Mouse (Mus musculus): Measurements from ENCODE around the gene Dffa. TPM values are rescaled to one million over a fixed set of nuclear protein-coding genes. Genes with fewer than 3 reads are reported as not detected.
A peak's percentile ranks its signal among the peaks of the same experiment; 100 is the strongest.

Gene Dffa
- total RNA-seq, 1 experiment, result 15.2 TPM

- in situ Hi-C loops (cut with MboI; ENCODE audit: low sequenced_read_pairs in 2 of 2, unreplicated experiment in 2 of 2), result no loop called here
- peaks cover 8 to 31% of the 10 kb centered on the region in 2 experiments; a peak in 3 of 4 replicates for H3K4me1 ChIP-seq (ENCODE audit: control insufficient read depth in 2 of 2, insufficient read depth in 2 of 2, low read length in 2 of 2, poor library complexity in 1 of 2)
- H3K27ac ChIP-seq (ENCODE audit: insufficient read depth, low read depth, low read length, poor library complexity, severe bottlenecking), result no peak overlapping the region
- no peak for DNase-seq (ENCODE audit: low read depth, low spot score)
- H3K9me3 ChIP-seq (ENCODE audit: control insufficient read depth, insufficient read depth, low read depth, low read length), result no peaks in the 10 kb centered on the region
- peaks cover 53% of the 10 kb centered on the region for H3K36me3 ChIP-seq (ENCODE audit: control insufficient read depth, insufficient read depth, low read length, poor library complexity, severe bottlenecking)
- TF ChIP-seq ZNF384 (IDR thresholded peaks at IDR 0.05; ENCODE audit: low read depth, low read length), result no peak
- TF ChIP-seq CHD2 (IDR thresholded peaks at IDR 0.05; ENCODE audit: low read depth, low read length), result no peak
- TF ChIP-seq MAFK (IDR thresholded peaks at IDR 0.05; ENCODE audit: insufficient read depth, low read depth, low read length), result no peak
- TF ChIP-seq HCFC1 (IDR thresholded peaks at IDR 0.05; ENCODE audit: borderline replicate concordance, insufficient read depth, low read length), result no peak
- TF ChIP-seq ZC3H11A (IDR thresholded peaks at IDR 0.05; ENCODE audit: borderline replicate concordance, low read depth, low read length), result no peak
- no peak overlapping the region for H3K9ac ChIP-seq (ENCODE audit: insufficient read depth, low read depth, low read length, poor library complexity, severe bottlenecking)
- no peak overlapping the region for H3K4me3 ChIP-seq (ENCODE audit: insufficient read depth in 1 of 2, low read depth in 1 of 2, low read length in 2 of 2, poor library complexity in 1 of 2, severe bottlenecking in 1 of 2)
Measured at GRCm38 (mm10) chr4:149159891-149160290, 55.9 kb downstream of the Dffa start.

GRCm38 (mm10) chr4:149161166-149161565, 57.2 kb downstream of the Dffa start:
- Histone ChIP-seq H3K36me3 (ENCODE audit: control insufficient read depth, insufficient read depth, low read length, poor library complexity, severe bottlenecking) (peaks cover 49% of the 10 kb centered on the region), H3K9me3 (ENCODE audit: control insufficient read depth, insufficient read depth, low read depth, low read length) (no peaks in the 10 kb centered on the region), H3K27ac (ENCODE audit: insufficient read depth, low read depth, low read length, poor library complexity, severe bottlenecking) (no peak overlapping the region), H3K9ac (ENCODE audit: insufficient read depth, low read depth, low read length, poor library complexity, severe bottlenecking) (no peak overlapping the region), H3K4me1 (ENCODE audit: control insufficient read depth in 2 of 2, insufficient read depth in 2 of 2, low read length in 2 of 2, poor library complexity in 1 of 2) (peaks cover 12 to 35% of the 10 kb centered on the region in 2 experiments), H3K4me3 (ENCODE audit: insufficient read depth in 1 of 2, low read depth in 1 of 2, low read length in 2 of 2, poor library complexity in 1 of 2, severe bottlenecking in 1 of 2) (no peak overlapping the region)
- no peak for DNase-seq (ENCODE audit: low read depth, low spot score)
- TF ChIP-seq ZNF384 (IDR thresholded peaks at IDR 0.05; ENCODE audit: low read depth, low read length), result no peak
- TF ChIP-seq MAFK (IDR thresholded peaks at IDR 0.05; ENCODE audit: insufficient read depth, low read depth, low read length), result no peak
- no peak for TF ChIP-seq HCFC1 (IDR thresholded peaks at IDR 0.05; ENCODE audit: borderline replicate concordance, insufficient read depth, low read length)
- TF ChIP-seq CHD2 (IDR thresholded peaks at IDR 0.05; ENCODE audit: low read depth, low read length), result no peak
- no peak for TF ChIP-seq ZC3H11A (IDR thresholded peaks at IDR 0.05; ENCODE audit: borderline replicate concordance, low read depth, low read length)
- in situ Hi-C loops (cut with MboI; ENCODE audit: low sequenced_read_pairs in 2 of 2, unreplicated experiment in 2 of 2), result no loop called here

- in situ Hi-C loops (cut with MboI; ENCODE audit: low sequenced_read_pairs in 2 of 2, unreplicated experiment in 2 of 2), result no loop called here
- Histone ChIP-seq H3K4me3 (ENCODE audit: insufficient read depth in 1 of 2, low read depth in 1 of 2, low read length in 2 of 2, poor library complexity in 1 of 2, severe bottlenecking in 1 of 2) (no peak overlapping the region), H3K9ac (ENCODE audit: insufficient read depth, low read depth, low read length, poor library complexity, severe bottlenecking) (no peak overlapping the region), H3K27ac (ENCODE audit: insufficient read depth, low read depth, low read length, poor library complexity, severe bottlenecking) (no peak overlapping the region), H3K4me1 (ENCODE audit: control insufficient read depth in 2 of 2, insufficient read depth in 2 of 2, low read length in 2 of 2, poor library complexity in 1 of 2) (peaks cover 8 to 30% of the 10 kb centered on the region in 2 experiments), H3K9me3 (ENCODE audit: control insufficient read depth, insufficient read depth, low read depth, low read length) (no peaks in the 10 kb centered on the region), H3K36me3 (ENCODE audit: control insufficient read depth, insufficient read depth, low read length, poor library complexity, severe bottlenecking) (peaks cover 33% of the 10 kb centered on the region)
- no peak for DNase-seq (ENCODE audit: low read depth, low spot score)
- TF ChIP-seq ZC3H11A (IDR thresholded peaks at IDR 0.05; ENCODE audit: borderline replicate concordance, low read depth, low read length) (no peak), CHD2 (IDR thresholded peaks at IDR 0.05; ENCODE audit: low read depth, low read length) (no peak), HCFC1 (IDR thresholded peaks at IDR 0.05; ENCODE audit: borderline replicate concordance, insufficient read depth, low read length) (no peak), MAFK (IDR thresholded peaks at IDR 0.05; ENCODE audit: insufficient read depth, low read depth, low read length) (no peak), ZNF384 (IDR thresholded peaks at IDR 0.05; ENCODE audit: low read depth, low read length) (no peak)
Measured at GRCm38 (mm10) chr4:149163196-149163595, 59.2 kb downstream of the Dffa start.

GRCm38 (mm10) chr4:149164150-149164549, 60.2 kb downstream of the Dffa start:
- in situ Hi-C loops (cut with MboI; ENCODE audit: low sequenced_read_pairs in 2 of 2, unreplicated experiment in 2 of 2), result no loop called here
- Histone ChIP-seq H3K36me3 (ENCODE audit: control insufficient read depth, insufficient read depth, low read length, poor library complexity, severe bottlenecking) (peaks cover 25% of the 10 kb centered on the region; the same call in 1 of the 2 replicates), H3K9ac (ENCODE audit: insufficient read depth, low read depth, low read length, poor library complexity, severe bottlenecking) (no peak overlapping the region), H3K4me3 (ENCODE audit: insufficient read depth in 1 of 2, low read depth in 1 of 2, low read length in 2 of 2, poor library complexity in 1 of 2, severe bottlenecking in 1 of 2) (no peak overlapping the region), H3K9me3 (ENCODE audit: control insufficient read depth, insufficient read depth, low read depth, low read length) (no peaks in the 10 kb centered on the region), H3K4me1 (ENCODE audit: control insufficient read depth in 2 of 2, insufficient read depth in 2 of 2, low read length in 2 of 2, poor library complexity in 1 of 2) (peaks cover 8 to 27% of the 10 kb centered on the region in 2 experiments), H3K27ac (ENCODE audit: insufficient read depth, low read depth, low read length, poor library complexity, severe bottlenecking) (no peak overlapping the region)
- no peak for TF ChIP-seq CHD2 (IDR thresholded peaks at IDR 0.05; ENCODE audit: low read depth, low read length)
- no peak for TF ChIP-seq HCFC1 (IDR thresholded peaks at IDR 0.05; ENCODE audit: borderline replicate concordance, insufficient read depth, low read length)
- no peak for TF ChIP-seq MAFK (IDR thresholded peaks at IDR 0.05; ENCODE audit: insufficient read depth, low read depth, low read length)
- TF ChIP-seq ZNF384 (IDR thresholded peaks at IDR 0.05; ENCODE audit: low read depth, low read length), result 0 out of 2 replicates have a peak, but pooled peaks have one; percentile 14
- TF ChIP-seq ZC3H11A (IDR thresholded peaks at IDR 0.05; ENCODE audit: borderline replicate concordance, low read depth, low read length), result no peak
- no peak for DNase-seq (ENCODE audit: low read depth, low spot score)

Data from ES-E14 (cell line).